Mouse (Mus musculus): ENCODE measurements around the gene Igfbp2. TPM values are rescaled to one million over a fixed set of nuclear protein-coding genes. Genes with fewer than 3 reads are reported as not detected.

Gene Igfbp2
- total RNA-seq (2021): 1 to 10 TPM; 7.0 to 8.3 TPM
- long read RNA-seq, experiment 1, transcript Igfbp2-201 (4 exons, 1,307 nt): major isoform, 8 of 9 reads
- long read RNA-seq, experiment 1, partial matches to known transcripts: 0 of 9 reads
- long read RNA-seq, experiment 1, other reads (novel, unspliced or antisense): 1 of 9 reads
- long read RNA-seq, experiment 2, transcript Igfbp2-201 (4 exons, 1,307 nt): major isoform, 5 of 5 reads
- long read RNA-seq, experiment 2, partial matches to known transcripts: 0 of 5 reads
- long read RNA-seq, experiment 2, other reads (novel, unspliced or antisense): 0 of 5 reads

GRCm38 (mm10) chr1:72823751-72824706 lies at the start of gene Igfbp2:
Igfbp2 (plus strand) TSS chr1:72824503.
- DNase-seq: peak; percentile 34

GRCm38 (mm10) chr1:72778789-72779188 lies 45.5 kb upstream of the Igfbp2 start:
- no peak for DNase-seq

- no peak for DNase-seq
These were observed 43.6 kb upstream of the Igfbp2 start for GRCm38 (mm10) chr1:72780720-72781119.

GRCm38 (mm10) chr1:72783341-72783740 lies 41.0 kb upstream of the Igfbp2 start:
- no peak for DNase-seq

- DNase-seq: no peak
These were observed 40.3 kb upstream of the Igfbp2 start for GRCm38 (mm10) chr1:72784018-72784417.

- DNase-seq: no peak
These were observed 33.6 kb upstream of the Igfbp2 start for GRCm38 (mm10) chr1:72790670-72791069.

- DNase-seq: no peak
These were observed 32.6 kb upstream of the Igfbp2 start for GRCm38 (mm10) chr1:72791743-72792142.

GRCm38 (mm10) chr1:72792262-72792661 lies 32.0 kb upstream of the Igfbp2 start:
- DNase-seq: no peak

GRCm38 (mm10) chr1:72793230-72793629 lies 31.1 kb upstream of the Igfbp2 start:
- DNase-seq: no peak

- DNase-seq: no peak
These were observed 28.2 kb upstream of the Igfbp2 start for GRCm38 (mm10) chr1:72796128-72796527.

- no peak for DNase-seq
These were observed 27.1 kb upstream of the Igfbp2 start for GRCm38 (mm10) chr1:72797102-72797665.

- DNase-seq: no peak
These were observed 25.9 kb upstream of the Igfbp2 start for GRCm38 (mm10) chr1:72798441-72798840.

- DNase-seq: no peak
These were observed 20.3 kb upstream of the Igfbp2 start for GRCm38 (mm10) chr1:72804031-72804430.

- DNase-seq: no peak
These were observed 19.3 kb upstream of the Igfbp2 start for GRCm38 (mm10) chr1:72805037-72805436.

- no peak for DNase-seq
These were observed 18.7 kb upstream of the Igfbp2 start for GRCm38 (mm10) chr1:72805476-72806043.

GRCm38 (mm10) chr1:72806044-72806584 lies 18.2 kb upstream of the Igfbp2 start:
- no peak for DNase-seq

- no peak for DNase-seq
These were observed 15.0 kb upstream of the Igfbp2 start for GRCm38 (mm10) chr1:72809304-72809703.

GRCm38 (mm10) chr1:72809951-72810675 lies 14.2 kb upstream of the Igfbp2 start:
- DNase-seq: no peak

GRCm38 (mm10) chr1:72811061-72811460 lies 13.2 kb upstream of the Igfbp2 start:
- DNase-seq: no peak

- no peak for DNase-seq
These were observed 11.1 kb upstream of the Igfbp2 start for GRCm38 (mm10) chr1:72813089-72813638.

All from gastrocnemius, postnatal 10 days (tissue).